ENCODE assay signal across 21 mouse cellular contexts in the genomic region with DNA sequence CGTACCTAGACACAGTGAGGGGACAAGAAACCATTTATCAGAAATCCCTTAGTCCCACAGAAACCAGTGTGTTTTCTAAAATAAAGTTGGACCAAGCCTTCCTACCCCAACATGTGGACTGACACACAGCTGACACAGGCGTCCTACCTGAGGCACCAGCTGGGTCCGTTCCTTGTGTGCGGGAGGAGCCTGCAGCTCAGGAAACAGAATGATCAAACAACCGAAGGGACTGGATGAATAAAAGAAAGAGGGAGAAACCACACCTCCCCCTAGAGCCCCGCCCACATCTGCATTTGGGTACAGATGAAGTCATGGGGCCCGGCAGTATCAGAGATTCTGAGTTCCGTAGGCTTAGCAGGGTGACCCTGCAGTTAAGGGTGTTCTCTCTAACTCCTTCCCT. TPM values are rescaled to one million over a fixed set of nuclear protein-coding genes. Genes with fewer than 3 reads are reported as not detected.
"Had no signal": no experiment of that assay in that cellular context is flagged by ENCODE, and none has a peak within 500 bp of the region (broad histone marks: within the 10 kb centered on the region; RNA-seq: fewer than 3 reads in every experiment).

A gene (minus strand): TSS at position 187 of the 400 bp plus-strand sequence.

- H3K4me2 ChIP-seq: lung, embryonic 14.5 days; midbrain, embryonic 12.5 days; neural tube, embryonic 12.5 days; stomach, embryonic 15.5 days had no signal

- H3K27ac ChIP-seq: liver, embryonic 14.5 days; macrophage; midbrain, embryonic 12.5 days; neural tube, embryonic 12.5 days; stomach, embryonic 15.5 days had no signal

- H3K9me3 ChIP-seq: megakaryocyte, embryonic 14.5 days; midbrain, embryonic 12.5 days; neural tube, embryonic 12.5 days; stomach, embryonic 15.5 days had no signal

- H3K4me3 ChIP-seq: midbrain, embryonic 12.5 days; myocyte; neural tube, embryonic 12.5 days; stomach, embryonic 15.5 days had no signal

- H3K27me3 ChIP-seq: neural tube, embryonic 12.5 days; stomach, embryonic 15.5 days had no signal

- H3K9ac ChIP-seq: liver, embryonic 14.5 days; lung, embryonic 14.5 days; midbrain, embryonic 12.5 days; neural tube, embryonic 12.5 days; stomach, embryonic 15.5 days had no signal

- H3K4me1 ChIP-seq: midbrain, embryonic 12.5 days had no signal

- DNase-seq: lung, adult 18-20 months; lung, embryonic 14.5 days; lung, postnatal 14 days; lung, postnatal 36 days; midbrain, embryonic 14.5 days; retina, postnatal 1 day; right cerebral cortex, adult 18-20 months; thymus, adult 18-20 months; thymus, postnatal 14 days; thymus, postnatal 36 days had no signal

- ATAC-seq: midbrain, embryonic 16.5 days had no signal

- H3K36me3 ChIP-seq: midbrain, embryonic 12.5 days; neural tube, embryonic 12.5 days; stomach, embryonic 15.5 days had no signal

RNA-seq across cellular contexts. Expression of the gene that starts here (rescaled TPM):
- polyA plus RNA-seq: liver, embryonic 14.5 days; lung, embryonic 14.5 days; lung, embryonic 16.5 days; macrophage; midbrain, embryonic 12.5 days; midbrain, embryonic 14.5 days; midbrain, embryonic 16.5 days; myocyte; neural tube, embryonic 12.5 days; neural tube, embryonic 14.5 days; stomach, embryonic 15.5 days; thymus, postnatal 0 days had no signal
